Mouse (Mus musculus): ENCODE measurements at regions not wholly inside any gene's neighbourhood (a gene's known extent, or its start where the extent isn't known, plus 50 kb on each side); places are given as distances from the start of the nearest gene placed in this dataset.
A peak's percentile ranks its signal among the peaks of the same experiment; 100 is the strongest.
"Not testable (repeated sequence)": the region's sequence is repeated elsewhere in the genome, so short reads cannot be mapped to it uniquely, and the experiment has no call there.

GRCm38 (mm10) chr5:148657936-148658640 is 105.5 kb upstream of the Ubl3 start:
- no peak for DNase-seq (ENCODE audit: low spot score in 2 of 2)

DNA sequence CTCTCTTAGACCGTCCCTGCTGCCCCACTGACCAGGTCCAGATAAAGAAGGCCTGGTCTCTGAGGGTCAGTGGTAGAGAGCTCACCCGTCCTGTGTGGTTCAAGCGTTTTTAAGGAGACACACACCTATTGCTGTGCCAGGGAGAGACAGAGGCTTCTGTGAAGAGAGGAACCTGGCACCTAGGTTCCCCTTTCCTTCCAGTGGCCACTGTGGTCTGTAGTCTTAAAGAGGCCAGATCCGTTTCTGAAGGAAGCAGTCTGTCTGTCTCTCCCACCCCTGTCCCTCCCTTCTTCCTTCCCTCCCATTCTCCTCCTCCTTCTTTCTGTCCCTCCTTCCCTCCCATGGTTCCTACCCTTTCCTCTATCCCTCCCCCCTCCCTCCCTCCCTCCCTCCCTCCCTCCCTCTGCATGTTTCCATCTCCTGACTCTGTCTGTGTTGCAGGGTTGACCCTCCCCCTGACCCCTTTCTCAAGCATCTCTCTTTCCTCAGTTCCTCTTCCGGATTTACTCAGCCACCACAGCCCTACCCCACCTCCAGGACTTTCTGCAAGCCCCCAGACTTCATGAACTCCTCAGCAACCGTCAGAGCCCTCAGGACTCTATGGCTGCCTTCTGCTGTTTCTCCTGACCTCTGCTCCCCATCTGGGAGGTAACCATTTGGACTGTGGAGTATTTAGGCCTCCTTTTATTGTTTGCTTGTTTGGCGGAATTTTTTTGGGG is 100.1 kb upstream of the Ubl3 start:
- DNase-seq (ENCODE audit: low spot score in 2 of 2), result no peak

- no peak for DNase-seq (ENCODE audit: low spot score in 2 of 2)
Observed at GRCm38 (mm10) chr5:148651736-148652135, 99.1 kb upstream of the Ubl3 start.

DNA sequence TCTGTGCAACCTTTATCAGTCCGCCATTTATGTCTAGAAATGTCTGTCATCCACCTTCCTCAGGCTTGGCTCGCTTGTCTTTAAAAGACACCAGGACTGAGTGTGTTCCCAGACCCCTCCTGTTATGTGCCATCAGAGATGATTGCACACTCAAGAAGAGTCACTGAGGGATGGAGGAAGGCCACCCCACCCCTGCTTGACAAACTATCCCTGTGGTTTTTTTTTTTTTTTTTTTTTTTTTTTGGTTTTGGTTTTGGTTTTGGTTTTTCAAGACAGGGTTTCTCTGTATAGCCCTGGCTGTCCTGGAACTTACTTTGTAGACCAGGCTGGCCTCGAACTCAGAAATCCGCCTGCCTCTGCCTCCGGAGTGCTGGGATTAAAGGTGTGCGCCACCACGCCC is 97.0 kb upstream of the Ubl3 start:
- DNase-seq (ENCODE audit: low spot score in 2 of 2), result not testable (repeated sequence)

GRCm38 (mm10) chr5:148649123-148649522 is 96.5 kb upstream of the Ubl3 start:
- DNase-seq (ENCODE audit: low spot score in 2 of 2), result no peak

DNA sequence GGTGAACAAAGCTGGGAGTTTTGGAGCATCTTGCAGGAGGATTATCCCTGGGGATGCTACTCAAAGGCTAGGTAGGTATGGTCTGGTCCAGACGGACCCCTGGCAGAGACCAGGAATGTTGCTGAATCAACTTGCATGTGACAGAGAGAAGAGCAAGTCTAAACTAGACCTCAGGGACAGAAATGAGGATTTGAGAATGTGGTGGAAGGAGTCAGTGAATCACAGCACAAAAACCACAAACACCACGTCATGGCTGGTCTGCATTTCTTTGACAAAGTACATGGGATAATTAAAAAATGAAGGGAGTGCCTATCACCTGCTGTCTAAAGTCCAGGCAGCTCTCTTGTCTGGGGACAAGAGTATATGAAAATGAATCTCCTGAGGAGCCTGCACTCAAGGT is 95.1 kb upstream of the Ubl3 start:
- no peak for DNase-seq (ENCODE audit: low spot score in 2 of 2)

- no peak for DNase-seq (ENCODE audit: low spot score in 2 of 2)
Observed at GRCm38 (mm10) chr5:148645772-148646171, 93.2 kb upstream of the Ubl3 start.

- DNase-seq (ENCODE audit: low spot score in 2 of 2), result no peak
Observed at GRCm38 (mm10) chr5:148645191-148645681, 92.6 kb upstream of the Ubl3 start.

DNA sequence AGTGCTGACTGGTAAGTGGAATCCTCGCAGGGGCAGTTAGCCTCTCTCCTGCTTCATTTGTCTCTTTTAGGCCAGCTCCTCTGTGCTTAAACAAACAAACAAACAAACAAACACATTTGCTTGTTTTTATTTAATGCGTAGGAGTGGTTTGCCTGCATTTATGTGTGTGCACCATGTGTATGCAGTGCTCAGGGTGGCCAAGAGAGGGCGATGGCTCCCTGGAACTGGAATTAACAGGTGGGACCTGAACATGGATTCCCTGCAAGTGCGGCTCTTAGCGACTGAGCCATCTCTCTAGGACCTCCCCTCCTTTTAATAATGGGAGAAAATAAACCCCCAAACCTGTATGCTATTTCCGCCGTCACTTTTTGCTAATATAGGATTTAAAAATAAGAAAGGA is 91.8 kb upstream of the Ubl3 start:
- no peak for DNase-seq (ENCODE audit: low spot score in 2 of 2)

GRCm38 (mm10) chr5:148641652-148642395 is 89.2 kb upstream of the Ubl3 start:
- no peak for DNase-seq (ENCODE audit: low spot score in 2 of 2)

GRCm38 (mm10) chr5:148640523-148640922 is 87.9 kb upstream of the Ubl3 start:
- no peak for DNase-seq (ENCODE audit: low spot score in 2 of 2)

DNA sequence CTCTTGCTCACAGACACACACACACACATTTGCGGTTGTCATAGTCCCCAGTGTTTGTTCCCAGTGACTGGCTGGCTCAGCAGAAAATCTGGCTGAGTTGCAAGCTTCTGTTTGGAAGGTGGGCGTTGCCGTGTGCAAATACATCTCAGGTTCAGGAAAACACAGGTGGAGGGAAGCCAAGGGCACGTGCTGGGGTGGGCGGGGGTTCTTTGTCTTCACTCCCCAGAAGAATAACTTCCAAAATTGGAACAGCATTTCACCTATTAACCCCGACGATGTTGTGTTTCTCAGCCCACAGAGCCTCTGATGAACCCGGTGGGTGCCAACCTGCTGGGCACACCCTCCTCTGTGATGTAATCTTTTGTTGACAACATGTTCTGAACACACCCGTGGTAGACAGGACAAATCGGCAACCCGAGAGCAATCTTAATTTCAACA is 82.3 kb upstream of the Ubl3 start:
- no peak for DNase-seq (ENCODE audit: low spot score in 2 of 2)

GRCm38 (mm10) chr5:148633999-148634398 is 81.4 kb upstream of the Ubl3 start:
- DNase-seq (ENCODE audit: low spot score in 2 of 2), result no peak

GRCm38 (mm10) chr5:148633331-148633730 is 80.7 kb upstream of the Ubl3 start:
- DNase-seq (ENCODE audit: low spot score in 2 of 2), result no peak

- no peak for DNase-seq (ENCODE audit: low spot score in 2 of 2)
Observed at GRCm38 (mm10) chr5:148632516-148633170, 80.1 kb upstream of the Ubl3 start.

DNA sequence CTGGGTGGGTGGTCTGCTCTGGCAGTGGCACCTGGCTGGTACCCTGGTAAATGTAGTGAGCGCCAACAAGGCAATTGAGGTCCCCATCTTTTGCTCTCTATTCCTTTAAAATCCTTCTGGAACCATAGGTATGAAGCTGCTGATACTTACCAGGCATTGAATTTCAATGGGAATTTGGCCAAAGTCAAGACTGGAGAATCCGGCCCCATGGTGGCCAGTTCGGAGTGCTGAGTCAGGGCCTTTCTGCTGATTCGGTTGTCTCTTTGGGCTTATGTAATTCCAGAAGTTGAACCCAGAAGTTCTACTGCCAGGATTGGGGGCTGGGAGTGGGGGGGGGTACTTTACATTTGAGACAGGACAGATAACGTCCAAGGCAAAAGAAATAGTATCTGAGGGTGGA is 79.0 kb upstream of the Ubl3 start:
- DNase-seq (ENCODE audit: low spot score in 2 of 2), result no peak

- DNase-seq (ENCODE audit: low spot score in 2 of 2), result no peak
Observed at GRCm38 (mm10) chr5:148626014-148626413, 73.4 kb upstream of the Ubl3 start.

- no peak for DNase-seq (ENCODE audit: low spot score in 2 of 2)
Observed at GRCm38 (mm10) chr5:148624649-148625405, 72.2 kb upstream of the Ubl3 start.

- peak; percentile 20 to 37 for DNase-seq (ENCODE audit: low spot score in 2 of 2)
Observed at GRCm38 (mm10) chr5:148620895-148621786, 68.6 kb upstream of the Ubl3 start.

DNA sequence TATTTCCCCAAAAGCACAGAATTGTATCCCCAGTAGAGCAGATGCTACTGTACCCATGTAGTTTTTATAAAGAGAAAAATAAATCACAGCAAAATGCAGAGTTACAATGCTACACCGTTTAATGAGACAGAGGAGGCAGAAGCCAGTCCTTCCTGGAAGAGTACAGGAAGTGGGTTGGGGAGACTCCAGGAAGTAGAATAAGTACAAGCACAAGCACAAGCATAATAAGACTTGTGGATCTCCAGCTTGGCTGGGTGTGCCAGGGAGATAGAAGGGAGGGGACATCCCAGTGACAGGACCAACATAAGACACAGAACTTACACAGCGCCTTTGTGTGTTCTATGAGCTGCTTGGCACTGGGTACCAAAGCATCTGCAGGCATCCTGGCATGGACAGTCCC is 67.3 kb upstream of the Ubl3 start:
- DNase-seq (ENCODE audit: low spot score in 2 of 2), result no peak

Data from right cerebral cortex, postnatal 36 days (tissue).